Mouse (Mus musculus) lung, adult 2 months (tissue): ENCODE measurements around the gene Hexim1.

Experiments used
- CTCF ChIP-seq: fragments of 200-500 bp; IDR thresholded peaks from 2 replicates; pipeline ENCODE4 v1.5.1; 2011; ENCODE audit warnings: mild to moderate bottlenecking, low read length, control low read depth; ENCODE audit not compliant: insufficient read depth
- POLR2A ChIP-seq: fragments of 200-500 bp; IDR thresholded peaks from 2 replicates; pipeline ENCODE4 v1.6.1; 2011; ENCODE audit warnings: low read depth, mild to moderate bottlenecking, control low read depth, low read length, borderline replicate concordance; ENCODE audit errors: extremely low read depth

DNA sequence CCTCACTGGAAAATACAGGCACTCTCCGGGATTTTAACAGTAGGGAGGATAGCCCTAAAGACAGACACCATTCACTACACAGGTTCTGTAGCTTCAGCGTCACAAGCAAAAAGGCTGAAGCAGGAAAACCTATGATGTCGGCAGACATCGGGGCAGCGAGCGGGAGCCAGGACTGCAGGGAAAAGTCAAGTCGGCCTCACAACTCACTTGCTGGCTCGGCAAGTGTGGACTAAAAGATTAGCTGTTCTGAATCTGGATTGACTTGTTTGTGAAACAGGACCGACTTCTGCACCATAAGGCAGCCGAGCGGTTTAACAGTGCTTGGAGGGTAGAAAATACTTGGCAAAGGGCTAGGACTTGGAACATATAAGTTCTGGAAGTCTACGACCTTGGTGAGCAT, 3.0 kb upstream of the Hexim1 start:
- TF ChIP-seq POLR2A (no peak), CTCF (no peak)
